Mouse (Mus musculus) ES-E14 (cell line): Measurements from ENCODE around the gene Cenpe.

ENCODE experiments used
- CHD2 ChIP-seq: IDR thresholded peaks from 2 replicates; pipeline ENCODE4 v1.6.1; 2014; ENCODE audit warnings: mild to moderate bottlenecking, low read depth, low read length, inconsistent platforms
- MAFK ChIP-seq: IDR thresholded peaks from 2 replicates; pipeline ENCODE4 v1.6.1; 2014; ENCODE audit warnings: mild to moderate bottlenecking, low read depth, low read length, inconsistent platforms; ENCODE audit not compliant: insufficient read depth
- ZNF384 ChIP-seq: IDR thresholded peaks from 2 replicates; pipeline ENCODE4 v1.6.1; 2012; ENCODE audit warnings: low read depth, low read length, inconsistent platforms

DNA sequence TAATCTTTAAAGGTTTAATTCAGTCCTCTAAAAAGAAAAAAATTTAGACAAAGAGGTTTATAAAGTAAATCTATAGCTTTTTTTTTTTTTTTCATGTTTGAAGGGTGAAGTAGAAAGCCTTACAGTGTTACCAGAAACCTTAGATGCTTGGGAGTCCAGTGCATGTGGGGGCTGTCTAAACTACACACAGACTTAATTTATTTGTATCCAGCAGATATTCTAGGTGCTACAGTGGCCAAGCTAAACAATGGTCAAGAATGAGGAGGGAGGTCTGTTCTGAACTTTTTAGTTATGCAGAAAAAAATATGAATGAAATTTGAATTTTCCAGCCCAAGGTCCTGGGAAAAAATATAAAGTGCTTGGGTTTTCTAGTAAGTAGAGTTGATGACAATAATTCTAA is 42.4 kb downstream of the Cenpe start:
- TF ChIP-seq ZNF384 (no peak), MAFK (no peak), CHD2 (no peak)
